Mouse (Mus musculus): ENCODE data around the gene Slc1a3.

- TF ChIP-seq CTCF (conservative IDR thresholded peaks at IDR 0.05 in 1 of 2, IDR thresholded peaks at IDR 0.05 in 1 of 2; ENCODE audit: low read depth in 2 of 2, low read length in 2 of 2) (peak; percentile 58 to 85; a peak in 3 of 4 replicates), ELF1 (IDR thresholded peaks at IDR 0.05; ENCODE audit: low read depth, low read length) (peak; percentile 85), EP300 (IDR thresholded peaks at IDR 0.05; ENCODE audit: low read length) (no peak), SIN3A (IDR thresholded peaks at IDR 0.05; ENCODE audit: low read length) (0 out of 2 replicates have a peak, but pooled peaks have one; percentile 33), TCF12 (IDR thresholded peaks at IDR 0.05; ENCODE audit: low read depth, low read length) (no peak), HCFC1 (IDR thresholded peaks at IDR 0.05; ENCODE audit: low read depth, low read length) (no peak), KAT2A (IDR thresholded peaks at IDR 0.05; ENCODE audit: insufficient replicate concordance, low read length) (no peak), ZC3H11A (IDR thresholded peaks at IDR 0.05; ENCODE audit: low read depth, low read length) (no peak), POLR2A (IDR thresholded peaks at IDR 0.05; ENCODE audit: low read depth, low read length) (no peak), RCOR1 (conservative IDR thresholded peaks at IDR 0.05; ENCODE audit: low read depth, low read length) (no peak), TBP (conservative IDR thresholded peaks at IDR 0.05; ENCODE audit: low read depth, low read length) (no peak), USF2 (conservative IDR thresholded peaks at IDR 0.05; ENCODE audit: low read depth, low read length) (no peak), NELFE (IDR thresholded peaks at IDR 0.05; ENCODE audit: low read depth, low read length) (no peak), CHD1 (IDR thresholded peaks at IDR 0.05; ENCODE audit: low read depth, low read length) (no peak)
Measured at GRCm38 (mm10) chr15:8627097-8627537, 83.4 kb downstream of the Slc1a3 start.
